ENCODE assay signal across 10 mouse cellular contexts in the genomic region with DNA sequence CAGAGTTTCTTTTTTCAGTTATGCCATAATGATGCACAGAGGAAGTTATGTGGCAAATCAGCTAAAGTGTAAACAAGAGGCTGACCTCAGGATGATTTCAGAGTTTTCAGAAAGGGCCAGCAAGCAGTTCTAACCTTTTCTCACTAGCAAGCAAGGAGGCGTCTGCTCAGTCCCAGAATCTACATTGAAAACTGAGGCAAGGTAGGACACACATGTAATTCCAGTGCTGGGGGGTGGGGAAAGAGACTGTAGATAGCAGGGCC.
DNase-seq lines count a peak whose midpoint lies in the region; ATAC-seq and TF ChIP-seq lines count a peak whose summit lies in the region.
"Had no signal": no experiment of that assay in that cellular context is flagged by ENCODE, and none has a peak within 500 bp of the region (broad histone marks: within the 10 kb centered on the region; RNA-seq: fewer than 3 reads in every experiment).

No protein-coding gene starts in this region.

- H3K9me3 ChIP-seq in kidney, embryonic 15.5 days (replicated peaks) = no peaks in the 10 kb centered on the region
- H3K9me3 ChIP-seq: forebrain, embryonic 10.5 days had no signal

- TF ChIP-seq POLR2A in bone marrow macrophage, adult 2 months (IDR thresholded peaks at IDR 0.05; ENCODE audit: borderline replicate concordance, low read depth, low read length) = no peak
- TF ChIP-seq POLR2A in embryonic fibroblast, embryonic 13.5 days (IDR thresholded peaks at IDR 0.05; ENCODE audit: low read depth, low read length) = no peak

- ATAC-seq in kidney, embryonic 15.5 days (replicated peaks; ENCODE audit: low FRiP score) = no peak
- ATAC-seq in megakaryocyte, adult 5-6 weeks (ENCODE audit: poor library complexity, severe bottlenecking) = peak; percentile 65

- TF ChIP-seq CTCF in bone marrow macrophage, adult 2 months (IDR thresholded peaks at IDR 0.05; ENCODE audit: low read depth, low read length) = no peak
- no peak for TF ChIP-seq CTCF in embryonic fibroblast, embryonic 13.5 days (IDR thresholded peaks at IDR 0.05; ENCODE audit: borderline replicate concordance, insufficient read depth, low read length)

- H3K4me2 ChIP-seq in kidney, embryonic 15.5 days = no peak overlapping the region

- H3K27ac ChIP-seq in kidney, embryonic 15.5 days = peak overlapping the region; percentile 42
- peak overlapping the region; percentile 84 for H3K27ac ChIP-seq in bone marrow macrophage, adult 2 months (ENCODE audit: insufficient read depth, low read depth, low read length)
- H3K27ac ChIP-seq in embryonic fibroblast, embryonic 13.5 days (ENCODE audit: insufficient read depth, low read length) = peak overlapping the region; percentile 42
- H3K27ac ChIP-seq: forebrain, embryonic 10.5 days; liver, embryonic 14.5 days had no signal

- no peak for DNase-seq in kidney, postnatal 25 days
- no peak for DNase-seq in cerebellum, adult 9-11 months
- DNase-seq in embryo, embryonic 9.5 days (ENCODE audit: extremely low spot score) = no peak

- H3K36me3 ChIP-seq in kidney, embryonic 15.5 days = peaks cover 23% of the 10 kb centered on the region

- H3K4me3 ChIP-seq in kidney, embryonic 15.5 days (replicated peaks) = no peak overlapping the region
- H3K4me3 ChIP-seq in bone marrow macrophage, adult 2 months (ENCODE audit: insufficient read depth, low read length) = peak overlapping the region; percentile 33
- no peak overlapping the region for H3K4me3 ChIP-seq in embryonic fibroblast, embryonic 13.5 days (ENCODE audit: insufficient read depth, low read length)
- H3K4me3 ChIP-seq: forebrain, embryonic 10.5 days; myocyte had no signal

- no peak overlapping the region for H3K9ac ChIP-seq in kidney, embryonic 15.5 days
- H3K9ac ChIP-seq: liver, embryonic 14.5 days had no signal

- WGBS in kidney, embryonic 15.5 days = 65% methylated on average over 1 of the region's 1 CpGs

- no peaks in the 10 kb centered on the region for H3K27me3 ChIP-seq in kidney, embryonic 15.5 days

- H3K4me1 ChIP-seq in kidney, embryonic 15.5 days = peaks cover 41% of the 10 kb centered on the region
- peaks cover 59% of the 10 kb centered on the region for H3K4me1 ChIP-seq in bone marrow macrophage, adult 2 months (ENCODE audit: control insufficient read depth, insufficient read depth, low read length)
- H3K4me1 ChIP-seq in embryonic fibroblast, embryonic 13.5 days (ENCODE audit: control insufficient read depth, insufficient read depth, low read length) = peaks cover 24% of the 10 kb centered on the region
